Mouse (Mus musculus) heart, embryonic 15.5 days (tissue): ENCODE measurements around the gene Olfr543. TPM values are rescaled to one million over a fixed set of nuclear protein-coding genes. Genes with fewer than 3 reads are reported as not detected.
"Not testable (repeated sequence)": the region's sequence is repeated elsewhere in the genome, so short reads cannot be mapped to it uniquely, and the experiment has no call there.

ENCODE experiments used
- ATAC-seq: fragments of 200-750 bp; cut with Nextera tagmentation; replicated peaks from 2 replicates; pipeline ENCODE4 v1.8.0; 2017; ENCODE audit warnings: low read depth, moderate TSS enrichment; ENCODE audit not compliant: insufficient number of reproducible peaks, insufficient read depth, low FRiP score
- H3K27ac ChIP-seq: fragments of 300-500 bp; sonication (generic); 2 replicates; pipeline ENCODE4 v1.5.1; 2015; ENCODE audit warnings: mild to moderate bottlenecking, inconsistent platforms
- H3K27me3 ChIP-seq: fragments of 300-500 bp; sonication (generic); 2 replicates; pipeline ENCODE4 v1.6.1; 2015; ENCODE audit warnings: inconsistent platforms
- H3K36me3 ChIP-seq: fragments of 300-500 bp; sonication (generic); 2 replicates; pipeline ENCODE4 v1.6.1; 2015; ENCODE audit warnings: mild to moderate bottlenecking, inconsistent platforms
- H3K4me1 ChIP-seq: fragments of 300-500 bp; sonication (generic); replicated peaks from 2 replicates; pipeline ENCODE4 v1.6.1; 2015; ENCODE audit warnings: inconsistent platforms
- H3K4me2 ChIP-seq: fragments of 300-500 bp; sonication (generic); 2 replicates; pipeline ENCODE4 v1.6.1; 2015; ENCODE audit warnings: inconsistent platforms, mild to moderate bottlenecking, moderate library complexity
- H3K4me3 ChIP-seq: fragments of 300-500 bp; sonication (generic); 2 replicates; pipeline ENCODE4 v1.5.1; 2015; ENCODE audit warnings: mild to moderate bottlenecking, inconsistent platforms
- H3K9ac ChIP-seq: fragments of 300-500 bp; sonication (generic); 2 replicates; pipeline ENCODE4 v1.6.1; 2015; ENCODE audit warnings: mild to moderate bottlenecking, inconsistent platforms
- H3K9me3 ChIP-seq: fragments of 300-500 bp; sonication (generic); replicated peaks from 2 replicates; pipeline ENCODE4 v1.6.1; 2016; ENCODE audit warnings: inconsistent platforms
- WGBS: fragments of 180-500 bp; shearing (Covaris S2); methylation state at CpG from one replicate; pipeline ENCODE4 v1.1.7; 2015; ENCODE audit warnings: mixed read lengths; 5-methylcytosine and 5-hydroxymethylcytosine counted together
- polyA plus RNA-seq: library from polyadenylated mRNA; unstranded; fragments of >200 nt; fragmentation: Nextera tagmentation; extraction: Ambion mirVana; gene quantifications from 2 replicates; pipeline ENCODE4 v1.2.1, GENCODE M21; 2015

Olfr543 gene
- polyA plus RNA-seq, 1 experiment from 2014 or later, result 0.29 TPM

GRCm38 (mm10) chr7:102501986-102502385, 20.5 kb upstream of the Olfr543 start:
- H3K36me3 ChIP-seq, result no peaks in the 10 kb centered on the region
- 71% methylated on average over 5 of the region's 5 CpGs for WGBS
- H3K27me3 ChIP-seq, result no peaks in the 10 kb centered on the region
- H3K27ac ChIP-seq, result no peak overlapping the region
- no peak for ATAC-seq
- no peak overlapping the region for H3K4me2 ChIP-seq
- no peaks in the 10 kb centered on the region for H3K4me1 ChIP-seq
- H3K9ac ChIP-seq, result no peak overlapping the region
- H3K9me3 ChIP-seq, result no peaks in the 10 kb centered on the region
- H3K4me3 ChIP-seq, result no peak overlapping the region

GRCm38 (mm10) chr7:102499473-102499872, 18.0 kb upstream of the Olfr543 start, which contains the start of gene Olfr545:
Olfr545 (minus strand) TSS chr7:102499573.
- no peaks in the 10 kb centered on the region for H3K4me1 ChIP-seq
- no peak within 1 kb of the TSS for H3K4me3 ChIP-seq
- H3K9me3 ChIP-seq, result no peaks in the 10 kb centered on the region
- no peak within 1 kb of the TSS for H3K9ac ChIP-seq
- no peak within 1 kb of the TSS for H3K27ac ChIP-seq
- 63% methylated on average over 3 of the region's 3 CpGs for WGBS
- no peaks in the 10 kb centered on the region for H3K27me3 ChIP-seq
- H3K36me3 ChIP-seq, result no peaks in the 10 kb centered on the region
- no peak within 1 kb of the TSS for H3K4me2 ChIP-seq
- ATAC-seq, result no peak

DNA sequence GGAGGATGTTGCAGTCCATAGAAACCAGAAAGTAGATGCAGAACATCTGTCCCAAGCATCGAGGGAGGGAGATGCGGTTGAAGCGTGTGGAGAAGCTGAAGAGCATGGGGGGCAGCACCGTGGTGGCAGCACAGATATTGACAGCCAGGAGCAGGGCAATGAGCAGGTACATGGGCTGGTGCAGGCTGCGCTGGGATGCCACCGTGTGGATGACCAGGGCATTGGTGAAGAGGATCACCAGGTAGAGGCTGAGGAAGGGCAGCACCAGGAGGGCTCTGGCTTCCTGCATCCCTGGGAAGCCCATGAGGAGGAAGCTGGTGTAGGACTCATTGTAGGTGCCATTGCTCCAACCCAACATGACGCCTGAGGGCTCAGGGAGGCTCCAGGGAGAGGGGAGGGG, 12.9 kb upstream of the Olfr543 start:
- 35% methylated on average over 7 of the region's 7 CpGs for WGBS
- H3K4me3 ChIP-seq, H3K9ac ChIP-seq, H3K27ac ChIP-seq, H3K9me3 ChIP-seq, ATAC-seq, H3K4me1 ChIP-seq, H3K4me2 ChIP-seq, H3K36me3 ChIP-seq, H3K27me3 ChIP-seq: not testable (repeated sequence)

DNA sequence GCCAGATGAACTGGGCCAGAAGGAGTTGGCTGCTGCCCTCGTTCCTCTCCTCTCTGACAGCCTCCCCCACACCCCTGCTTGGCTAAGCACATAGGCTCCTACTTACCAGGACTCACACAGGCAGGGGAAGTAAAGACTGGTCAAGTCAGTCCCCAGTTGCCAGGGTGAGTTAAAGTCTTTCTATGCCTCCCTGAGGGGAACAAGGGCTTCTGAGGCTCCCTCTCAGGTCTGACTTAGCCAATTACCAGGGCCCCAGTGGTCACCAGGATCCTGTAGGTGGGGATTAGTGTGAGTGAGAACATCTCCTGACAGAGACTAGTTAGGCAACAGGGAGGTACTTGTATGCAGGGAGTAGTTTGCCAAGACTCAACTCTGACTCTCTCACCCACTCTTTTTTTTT, 6.7 kb upstream of the Olfr543 start, which contains the start of gene Olfr544:
TSS of gene Olfr544 (minus strand) at position 153 of the 400 bp plus-strand sequence.
- H3K4me1 ChIP-seq, result no peaks in the 10 kb centered on the region
- H3K9me3 ChIP-seq, result no peaks in the 10 kb centered on the region
- ATAC-seq, result no peak
- H3K9ac ChIP-seq, result no peak within 1 kb of the TSS
- WGBS, result 38% methylated on average over 1 of the region's 1 CpGs
- H3K27ac ChIP-seq, result no peak within 1 kb of the TSS
- H3K36me3 ChIP-seq, result no peaks in the 10 kb centered on the region
- H3K4me2 ChIP-seq, result no peak within 1 kb of the TSS
- no peak within 1 kb of the TSS for H3K4me3 ChIP-seq
- H3K27me3 ChIP-seq, result no peaks in the 10 kb centered on the region

GRCm38 (mm10) chr7:102486105-102486504, 4.6 kb upstream of the Olfr543 start:
- Histone ChIP-seq H3K9me3 (no peaks in the 10 kb centered on the region), H3K4me3 (no peak overlapping the region), H3K27ac (no peak overlapping the region), H3K27me3 (no peaks in the 10 kb centered on the region), H3K4me1 (no peaks in the 10 kb centered on the region), H3K4me2 (no peak overlapping the region), H3K36me3 (no peaks in the 10 kb centered on the region), H3K9ac (no peak overlapping the region)
- ATAC-seq, result no peak
- WGBS, result 31% methylated on average over 1 of the region's 1 CpGs

DNA sequence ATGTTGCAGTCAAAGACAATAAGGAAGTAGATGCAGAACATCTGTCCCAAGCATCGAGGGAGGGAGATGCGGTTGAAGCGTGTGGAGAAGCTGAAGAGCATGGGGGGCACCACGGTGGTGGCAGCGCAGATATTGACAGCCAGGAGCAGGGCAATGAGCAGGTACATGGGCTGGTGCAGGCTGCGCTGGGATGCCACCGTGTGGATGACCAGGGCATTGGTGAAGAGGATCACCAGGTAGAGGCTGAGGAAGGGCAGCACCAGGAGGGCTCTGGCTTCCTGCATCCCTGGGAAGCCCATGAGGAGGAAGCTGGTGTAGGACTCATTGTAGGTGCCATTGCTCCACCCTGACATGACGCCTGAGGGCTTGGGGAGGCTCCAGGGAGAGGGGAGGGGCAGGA, 3.3 kb upstream of the Olfr543 start:
- not testable (repeated sequence) for H3K9ac ChIP-seq, H3K9me3 ChIP-seq, H3K27ac ChIP-seq, ATAC-seq, H3K36me3 ChIP-seq, H3K27me3 ChIP-seq, H3K4me1 ChIP-seq, H3K4me2 ChIP-seq, H3K4me3 ChIP-seq
- 66% methylated on average over 8 of the region's 8 CpGs for WGBS

- H3K9ac ChIP-seq, result no peak overlapping the region
- H3K9me3 ChIP-seq, result no peaks in the 10 kb centered on the region
- H3K4me1 ChIP-seq, result peaks cover 7% of the 10 kb centered on the region
- H3K27me3 ChIP-seq, result no peaks in the 10 kb centered on the region
- H3K36me3 ChIP-seq, result no peaks in the 10 kb centered on the region
- no peak for ATAC-seq
- H3K4me3 ChIP-seq, result no peak overlapping the region
- H3K4me2 ChIP-seq, result no peak overlapping the region
- 40% methylated on average over 2 of the region's 2 CpGs for WGBS
- H3K27ac ChIP-seq, result no peak overlapping the region
These were observed 2.2 kb upstream of the Olfr543 start for GRCm38 (mm10) chr7:102483665-102484064.

DNA sequence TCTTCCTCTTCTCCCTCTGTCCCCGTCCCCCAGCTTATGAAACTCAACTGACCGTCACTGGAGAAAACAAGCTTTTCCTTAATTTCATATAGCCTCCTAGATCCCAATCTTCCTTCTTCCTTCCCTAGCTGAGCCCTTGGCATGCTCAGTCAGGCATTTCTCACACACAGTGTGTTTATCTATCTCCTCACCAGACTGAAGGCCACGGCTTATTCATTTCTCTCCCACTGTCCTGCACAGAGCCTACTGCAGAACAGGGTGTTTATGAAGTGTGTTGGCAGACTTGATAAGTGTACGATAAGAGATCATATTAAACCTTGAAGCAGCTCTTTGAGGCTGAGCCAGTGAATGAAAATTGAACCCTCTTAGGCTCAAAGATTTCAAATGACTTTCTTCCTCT, 658 bp downstream of the Olfr543 start:
- ATAC-seq, result no peak

GRCm38 (mm10) chr7:102479368-102480078, 2.0 kb downstream of the Olfr543 start:
- peaks cover 7% of the 10 kb centered on the region for H3K4me1 ChIP-seq
- ATAC-seq, result no peak
- 50% methylated on average over 5 of the region's 5 CpGs for WGBS
- no peak overlapping the region for H3K4me2 ChIP-seq
- H3K9ac ChIP-seq, result no peak overlapping the region
- no peak overlapping the region for H3K4me3 ChIP-seq
- H3K27ac ChIP-seq, result no peak overlapping the region
- no peaks in the 10 kb centered on the region for H3K36me3 ChIP-seq
- no peaks in the 10 kb centered on the region for H3K27me3 ChIP-seq
- H3K9me3 ChIP-seq, result no peaks in the 10 kb centered on the region

More for the DNA sequence above, 658 bp downstream of the Olfr543 start:
- no peak overlapping the region for H3K4me2 ChIP-seq
- no peak overlapping the region for H3K4me3 ChIP-seq
- no peaks in the 10 kb centered on the region for H3K36me3 ChIP-seq
- H3K27ac ChIP-seq, result no peak overlapping the region
- no peaks in the 10 kb centered on the region for H3K27me3 ChIP-seq
- no peak overlapping the region for H3K9ac ChIP-seq
- 45% methylated on average over 4 of the region's 4 CpGs for WGBS
- H3K9me3 ChIP-seq, result no peaks in the 10 kb centered on the region
- H3K4me1 ChIP-seq, result peaks cover 7% of the 10 kb centered on the region

DNA sequence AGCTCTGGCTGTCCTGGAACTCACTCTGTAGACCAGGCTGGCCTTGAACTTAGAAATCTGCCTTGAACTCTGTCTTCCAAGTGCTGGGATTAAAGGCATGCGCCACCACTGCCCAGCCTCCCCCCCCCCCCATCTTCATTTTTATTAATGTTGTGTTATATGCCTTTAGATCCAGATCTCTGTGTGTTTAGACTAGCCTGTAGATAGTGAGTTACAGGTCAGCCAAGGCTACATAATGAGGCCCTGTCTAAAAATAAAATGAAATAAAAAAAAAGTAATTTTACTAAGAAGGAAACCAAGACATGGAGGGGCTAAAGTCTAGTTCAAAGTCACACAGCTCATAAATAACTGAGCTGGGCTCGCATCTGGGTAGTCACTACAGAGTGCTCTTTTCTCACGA, 2.6 kb downstream of the Olfr543 start:
- WGBS, result 73% methylated on average over 3 of the region's 3 CpGs
- no peak for ATAC-seq
- H3K4me2 ChIP-seq, result no peak overlapping the region

DNA sequence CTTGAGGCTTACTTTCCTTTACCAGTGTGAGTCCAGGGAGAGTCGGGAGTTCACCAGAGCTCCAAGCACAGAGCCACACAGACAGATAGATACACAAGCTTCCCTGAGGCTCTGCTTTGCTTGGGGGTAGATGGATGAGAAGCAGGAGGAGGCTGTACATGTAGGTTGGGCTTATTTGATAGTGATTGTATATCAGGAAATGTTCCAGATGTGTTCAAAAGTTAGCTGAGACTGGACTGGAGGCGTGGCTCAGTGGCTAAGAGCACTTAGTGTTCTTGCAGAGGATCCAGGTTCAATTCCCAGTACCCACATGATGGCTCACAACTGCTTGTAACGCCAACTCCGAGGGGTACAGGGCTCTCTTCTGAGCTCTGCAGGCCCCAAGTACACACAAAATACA, 3.1 kb downstream of the Olfr543 start:
- H3K36me3 ChIP-seq, result no peaks in the 10 kb centered on the region
- no peak for ATAC-seq
- no peak overlapping the region for H3K27ac ChIP-seq
- 85% methylated on average over 4 of the region's 4 CpGs for WGBS
- H3K9me3 ChIP-seq, result no peaks in the 10 kb centered on the region
- H3K4me1 ChIP-seq, result peaks cover 7% of the 10 kb centered on the region
- no peak overlapping the region for H3K4me3 ChIP-seq
- no peak overlapping the region for H3K9ac ChIP-seq
- no peaks in the 10 kb centered on the region for H3K27me3 ChIP-seq
- H3K4me2 ChIP-seq, result no peak overlapping the region

More for the DNA sequence above, 2.6 kb downstream of the Olfr543 start:
- H3K9me3 ChIP-seq, result no peaks in the 10 kb centered on the region
- H3K27ac ChIP-seq, result no peak overlapping the region
- peaks cover 7% of the 10 kb centered on the region for H3K4me1 ChIP-seq
- no peaks in the 10 kb centered on the region for H3K27me3 ChIP-seq
- no peak overlapping the region for H3K4me3 ChIP-seq
- H3K9ac ChIP-seq, result no peak overlapping the region
- no peaks in the 10 kb centered on the region for H3K36me3 ChIP-seq

GRCm38 (mm10) chr7:102477377-102477776, 4.1 kb downstream of the Olfr543 start:
- Histone ChIP-seq H3K27ac (no peak overlapping the region), H3K9me3 (no peaks in the 10 kb centered on the region), H3K9ac (no peak overlapping the region), H3K4me1 (peaks cover 7% of the 10 kb centered on the region), H3K27me3 (no peaks in the 10 kb centered on the region), H3K4me2 (no peak overlapping the region), H3K4me3 (no peak overlapping the region), H3K36me3 (no peaks in the 10 kb centered on the region)
- ATAC-seq, result no peak
- WGBS, result 73% methylated on average over 11 of the region's 11 CpGs
